Mouse (Mus musculus) granulocyte monocyte progenitor cell, adult 5-6 weeks (primary cell): Measurements from ENCODE around the gene Arhgap44. TPM values are rescaled to one million over a fixed set of nuclear protein-coding genes. Genes with fewer than 3 reads are reported as not detected.

Source experiments
- ATAC-seq: replicated peaks from 2 replicates; pipeline ENCODE4 v1.8.0; 2016; ENCODE audit warnings: mild to moderate bottlenecking, moderate TSS enrichment, inconsistent platforms; ENCODE audit not compliant: poor library complexity, severe bottlenecking
- total RNA-seq, 2 experiments: library from RNA; stranded (forward) in 1 of 2; stranded (reverse) in 1 of 2; fragments of 200-712, 200-1000 nt in 1 of 2; fragments of >200 nt in 1 of 2; fragmentation: Nextera tagmentation in 1 of 2; gene quantifications; 2 replicates each; pipeline ENCODE4 v1.2.3; 2014 to 2017

Gene Arhgap44
- total RNA-seq, 2 experiments from 2014 or later = not detected

DNA sequence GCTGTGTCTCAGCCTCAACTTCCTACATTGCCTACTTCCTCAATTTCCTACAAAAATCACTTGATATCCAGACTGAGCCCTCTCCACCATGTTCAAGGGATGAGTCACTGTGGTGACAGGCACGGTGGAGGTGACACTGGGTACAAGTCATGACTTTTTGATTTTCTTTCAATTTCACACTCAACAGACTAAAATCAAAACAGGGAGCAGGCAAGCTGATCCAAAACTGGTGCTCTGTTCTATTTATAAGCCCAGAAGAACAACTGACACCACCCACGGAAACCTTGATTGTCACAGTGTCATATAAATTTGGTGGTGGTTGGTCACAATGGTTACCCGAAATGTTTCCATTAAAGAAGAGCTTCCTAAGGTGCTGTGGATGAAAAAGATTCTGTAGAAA, 72.8 kb downstream of the Arhgap44 start:
- no peak for ATAC-seq

DNA sequence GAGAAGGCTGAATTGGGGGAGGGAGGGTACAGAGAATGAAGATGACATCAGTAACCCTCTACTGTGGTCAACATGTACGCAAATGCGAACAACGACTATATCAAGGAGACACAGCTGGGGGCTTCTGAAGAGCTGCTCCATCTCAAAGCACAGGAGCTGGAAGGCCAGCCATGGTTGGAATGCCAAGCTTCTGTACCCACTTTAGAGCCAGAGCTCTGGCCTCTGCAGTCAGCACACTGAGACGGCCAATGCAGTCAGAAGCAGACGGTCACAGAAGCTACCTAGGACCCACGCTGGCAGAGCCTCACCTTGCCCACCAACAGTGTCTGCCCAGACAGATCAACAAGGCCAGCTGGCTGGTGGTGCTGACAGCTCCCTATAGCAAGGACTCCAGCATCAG, 73.5 kb downstream of the Arhgap44 start:
- no peak for ATAC-seq

DNA sequence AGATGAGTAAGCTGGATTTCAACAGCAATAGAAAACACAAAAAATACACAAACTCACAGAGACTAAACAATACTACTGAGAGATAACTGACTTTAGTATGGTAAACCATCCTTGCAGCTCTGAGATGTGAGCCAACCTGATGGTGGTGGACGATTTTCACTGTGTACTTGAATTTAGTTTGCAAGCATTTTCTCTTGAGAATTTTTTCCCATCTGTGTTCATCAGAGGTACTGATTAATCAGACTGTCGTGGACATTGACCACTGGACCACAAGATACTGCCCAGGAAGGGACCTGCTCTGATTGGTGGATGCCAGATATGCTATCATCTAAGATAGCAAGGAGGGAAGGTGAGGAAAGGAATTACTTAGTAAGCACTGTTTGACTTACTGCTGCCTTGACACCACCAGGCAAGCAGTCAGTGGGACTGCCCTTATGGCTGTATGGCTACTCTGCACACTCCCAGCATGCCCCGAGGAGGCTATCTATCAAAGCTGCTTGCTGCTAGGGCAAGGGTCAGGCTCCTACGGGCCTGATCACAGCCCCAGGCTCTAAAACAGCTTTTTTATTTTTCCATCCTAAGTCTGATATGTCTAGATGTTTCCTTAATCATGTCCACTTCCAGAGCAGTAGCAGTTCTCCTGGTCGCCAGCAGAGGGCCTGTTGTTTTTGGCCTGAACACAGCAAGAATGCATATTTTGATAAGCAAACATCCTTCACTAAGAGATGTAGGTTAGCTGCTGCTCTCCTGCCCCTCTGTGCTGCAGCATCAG, 74.1 kb downstream of the Arhgap44 start:
- ATAC-seq = no peak

DNA sequence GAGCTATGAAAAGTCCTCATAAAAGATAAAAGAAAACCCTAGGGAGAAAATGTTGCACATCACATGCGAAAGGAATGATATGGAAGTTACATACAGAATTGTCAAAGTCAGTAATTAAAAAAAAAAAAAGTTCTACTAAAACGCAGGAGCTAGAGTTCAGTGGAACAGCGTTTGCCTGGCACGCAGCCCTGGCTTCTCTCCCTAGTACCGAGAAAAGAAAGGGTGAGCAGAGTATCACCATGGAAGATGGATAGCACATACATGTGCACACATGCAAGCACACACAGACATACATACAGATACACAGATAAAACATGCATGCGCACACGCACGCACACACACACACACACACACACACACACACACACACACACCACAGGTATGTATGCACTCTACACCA, 82.0 kb downstream of the Arhgap44 start:
- ATAC-seq = no peak

DNA sequence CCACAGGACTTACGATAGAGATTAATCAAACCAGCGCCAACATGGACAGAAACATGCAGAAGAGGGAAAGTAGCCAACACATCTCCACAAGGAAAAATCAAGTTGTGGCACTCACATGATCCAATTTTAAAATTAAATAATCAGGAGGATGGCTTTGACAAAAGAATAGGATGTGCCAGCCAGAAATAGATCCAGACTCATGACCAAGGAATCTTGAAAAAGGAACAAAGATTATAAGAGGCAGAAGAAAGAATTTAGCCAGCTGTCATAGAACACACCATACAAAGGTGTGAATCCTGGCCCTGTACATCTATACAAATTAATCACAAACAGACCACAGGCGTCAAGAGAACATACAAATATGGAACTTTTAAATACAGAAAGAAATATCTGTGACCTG, 82.5 kb downstream of the Arhgap44 start:
- no peak for ATAC-seq

DNA sequence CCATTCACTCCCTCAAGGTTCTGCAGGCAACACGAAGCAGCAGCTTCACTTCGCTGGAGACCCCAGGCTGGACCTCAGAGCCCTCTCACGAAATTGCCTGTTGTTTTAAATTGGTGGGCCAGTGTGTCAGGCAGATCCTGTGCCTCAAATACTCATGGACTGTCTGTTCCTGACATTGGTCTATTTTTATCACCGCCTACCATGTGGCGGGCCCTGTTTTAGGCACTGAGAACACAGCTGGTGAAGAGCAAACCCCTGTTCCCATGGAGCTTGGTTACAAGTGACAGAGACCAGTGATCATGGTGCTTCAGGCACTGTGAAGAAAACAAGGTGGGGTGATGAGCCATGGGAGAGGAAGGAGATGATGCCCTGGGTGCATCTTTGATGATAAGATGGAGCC, 93.2 kb downstream of the Arhgap44 start:
- no peak for ATAC-seq

DNA sequence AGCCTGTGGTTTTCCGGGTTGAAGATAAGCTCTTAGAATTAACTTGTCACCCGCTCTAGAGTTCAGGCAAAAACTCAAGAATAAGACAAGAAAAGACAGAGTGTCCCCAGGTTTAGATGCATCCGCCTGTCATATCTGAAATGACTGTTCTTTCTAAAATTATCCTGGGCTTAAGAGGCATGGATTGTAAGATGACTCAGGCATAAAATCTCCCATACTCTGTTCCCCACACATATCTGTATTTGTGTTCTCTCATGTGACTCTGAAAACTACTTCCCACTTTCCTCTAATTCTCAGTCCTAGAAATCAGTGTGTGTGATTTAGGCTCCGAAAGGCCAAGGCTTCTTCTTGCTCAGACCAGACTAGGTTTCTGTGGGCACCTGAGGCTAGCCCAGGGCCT, 93.7 kb downstream of the Arhgap44 start:
- ATAC-seq = no peak

DNA sequence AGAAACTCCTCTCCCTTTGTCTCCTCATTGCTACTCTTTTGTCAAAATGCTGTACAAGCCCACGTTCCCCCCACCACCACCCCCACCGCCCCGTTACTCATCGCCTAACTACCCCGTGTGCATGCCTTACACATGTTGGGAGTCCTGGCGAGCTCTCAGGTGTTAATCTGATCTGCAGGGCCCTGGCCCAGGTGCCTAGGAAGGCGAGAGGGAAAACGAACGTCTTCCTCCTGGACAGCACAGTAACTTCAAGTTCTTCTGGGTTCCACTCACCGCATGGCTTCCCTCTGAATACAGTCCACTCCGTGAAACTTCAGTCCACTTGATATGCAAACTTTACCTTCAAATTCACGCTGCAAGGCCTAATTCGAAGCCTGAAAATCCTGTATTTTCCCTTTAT, 97.6 kb downstream of the Arhgap44 start:
- no peak for ATAC-seq

DNA sequence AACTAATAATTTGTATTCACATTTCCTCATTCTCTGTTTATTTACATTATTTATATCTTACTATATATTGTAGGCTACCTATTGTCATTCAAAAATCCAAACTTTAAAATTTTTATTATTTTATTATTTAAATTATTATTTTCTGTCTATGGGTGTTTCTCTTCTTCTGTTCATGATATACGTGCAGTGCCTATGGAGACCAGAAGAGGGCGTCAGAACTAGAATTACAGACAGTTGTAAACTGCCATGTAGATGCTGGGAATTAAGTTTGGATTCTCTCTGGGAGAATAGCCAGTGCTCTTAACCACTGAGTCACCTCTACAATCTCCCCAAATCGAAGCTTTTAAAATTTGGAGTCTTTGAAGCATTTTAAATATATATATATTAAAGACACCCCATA, 101.3 kb downstream of the Arhgap44 start:
- no peak for ATAC-seq

DNA sequence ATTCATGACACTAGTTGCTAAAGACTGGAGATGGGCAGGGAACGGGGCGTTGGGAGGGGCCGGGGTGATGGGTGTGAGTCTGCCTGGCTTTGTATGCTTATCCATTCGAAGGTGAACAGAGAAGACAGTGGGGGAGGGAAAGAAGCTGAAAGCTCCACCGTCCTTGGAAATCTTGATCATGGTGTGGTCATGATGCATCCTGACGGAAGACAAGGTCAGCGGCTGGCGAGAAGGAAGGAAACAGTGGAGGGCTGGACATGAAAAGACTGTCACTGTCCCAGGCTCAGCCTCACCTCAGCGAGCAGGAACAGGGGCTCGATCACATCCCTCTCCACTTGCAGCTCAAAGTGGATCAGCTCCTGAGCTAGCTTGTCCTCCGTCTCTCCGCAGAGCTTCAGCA, 103.2 kb downstream of the Arhgap44 start:
- no peak for ATAC-seq

DNA sequence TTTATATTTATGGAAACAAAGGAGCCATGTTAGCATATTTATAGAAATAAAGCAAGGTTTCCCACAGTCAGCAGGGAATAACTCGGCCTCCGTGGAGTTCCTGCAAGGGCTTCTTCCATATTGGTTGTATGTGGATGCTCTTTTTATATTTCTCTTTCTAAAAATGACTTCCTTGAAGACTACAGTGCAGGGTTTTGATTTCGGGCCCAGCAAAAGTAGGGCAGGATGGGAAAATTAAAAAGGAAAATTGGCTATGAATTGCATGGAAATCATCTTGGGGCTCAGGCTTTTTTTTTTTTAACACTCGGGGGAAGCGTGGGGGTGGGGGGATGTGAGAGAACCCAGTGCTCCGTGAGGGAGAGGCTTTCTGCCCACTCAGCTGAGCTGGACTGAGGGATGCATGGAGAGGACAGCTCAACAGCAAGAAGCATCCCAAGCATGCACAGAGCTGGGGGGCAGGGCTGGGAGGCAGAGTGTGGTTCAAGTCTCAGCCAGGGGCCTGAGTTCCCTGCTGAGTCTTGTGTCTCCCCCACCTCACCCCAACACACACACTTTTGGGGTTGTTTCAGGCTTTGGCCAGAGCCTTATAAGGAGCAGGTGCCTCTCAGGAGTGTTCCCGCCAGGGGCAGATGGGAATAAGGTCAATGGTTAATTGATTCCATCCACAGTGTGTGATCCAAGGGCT, 104.4 kb downstream of the Arhgap44 start:
- ATAC-seq = no peak

DNA sequence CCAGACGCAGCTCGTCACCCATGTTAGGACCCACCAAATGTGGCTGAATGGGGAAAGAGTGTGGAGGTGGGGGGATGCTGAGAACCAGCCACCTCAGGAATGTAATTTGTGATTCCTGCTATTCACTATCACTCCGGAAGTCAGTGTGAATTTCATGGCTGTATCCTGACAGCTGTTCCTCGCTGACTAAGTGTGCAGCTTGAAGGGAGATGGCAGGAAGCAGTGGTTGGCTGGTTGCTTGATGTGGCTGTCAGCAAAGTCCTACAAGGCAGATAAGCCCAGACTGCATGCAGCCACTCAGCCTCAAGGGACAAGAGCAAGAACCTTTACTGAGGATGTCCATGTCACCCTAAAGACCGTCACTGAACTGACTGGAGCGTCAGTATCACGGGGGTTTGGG, 107.2 kb downstream of the Arhgap44 start:
- no peak for ATAC-seq

DNA sequence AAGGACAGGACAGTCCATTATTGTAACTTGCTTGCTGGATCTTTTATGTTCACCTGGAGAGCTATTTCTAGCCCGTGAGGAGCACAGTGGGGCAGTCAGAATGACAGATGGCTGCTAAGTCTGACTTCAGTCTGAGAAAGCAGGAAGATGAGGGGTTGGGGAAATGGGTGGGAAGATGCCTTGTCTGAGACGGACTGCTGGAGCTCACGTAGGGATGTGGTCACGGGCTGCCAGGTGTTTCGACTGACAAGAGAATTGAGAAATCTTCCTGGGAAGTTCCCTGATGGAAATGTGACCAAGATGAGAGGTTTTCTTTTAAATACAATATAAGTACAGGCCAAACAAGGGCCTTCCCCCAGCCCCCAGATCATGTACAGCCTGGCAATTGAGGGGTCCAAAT, 108.5 kb downstream of the Arhgap44 start:
- ATAC-seq = no peak

DNA sequence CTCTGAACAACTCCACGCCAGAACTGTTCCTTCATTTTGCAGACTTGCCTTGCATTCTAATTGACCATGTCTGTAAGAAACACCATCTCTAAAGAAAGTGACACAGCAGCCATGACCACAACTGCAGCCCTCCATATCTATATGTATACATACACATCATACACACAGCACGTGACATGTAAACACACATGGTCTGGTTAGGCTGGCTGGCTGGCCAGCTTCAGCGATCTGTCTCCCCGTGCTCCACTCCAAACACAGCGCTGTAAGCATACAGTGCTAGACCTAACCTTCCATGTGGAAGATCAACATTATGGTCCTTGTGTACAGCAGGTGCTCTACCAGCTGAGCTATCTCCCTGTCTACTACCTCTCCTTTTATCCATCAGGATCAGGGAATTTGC, 111.9 kb downstream of the Arhgap44 start:
- ATAC-seq = no peak

DNA sequence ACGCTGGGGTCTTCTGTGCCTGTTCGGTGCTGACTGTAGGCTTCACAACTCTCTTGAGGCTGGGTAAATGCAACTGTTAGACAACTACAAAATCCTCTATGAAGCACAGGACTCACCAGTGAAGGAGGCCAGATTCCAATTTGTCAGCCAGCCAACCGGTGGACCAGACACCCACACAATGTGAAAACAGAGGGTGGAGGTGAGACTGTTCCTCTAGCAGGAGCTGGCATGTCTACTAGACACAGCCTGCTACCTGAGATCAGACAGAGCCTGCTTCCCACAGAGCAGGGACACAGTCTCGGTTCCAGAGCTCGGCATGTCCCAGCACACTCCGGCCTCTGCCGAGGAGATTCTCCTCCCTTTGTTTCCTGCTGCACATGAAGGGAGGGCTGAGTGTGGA, 113.7 kb downstream of the Arhgap44 start:
- ATAC-seq = no peak

DNA sequence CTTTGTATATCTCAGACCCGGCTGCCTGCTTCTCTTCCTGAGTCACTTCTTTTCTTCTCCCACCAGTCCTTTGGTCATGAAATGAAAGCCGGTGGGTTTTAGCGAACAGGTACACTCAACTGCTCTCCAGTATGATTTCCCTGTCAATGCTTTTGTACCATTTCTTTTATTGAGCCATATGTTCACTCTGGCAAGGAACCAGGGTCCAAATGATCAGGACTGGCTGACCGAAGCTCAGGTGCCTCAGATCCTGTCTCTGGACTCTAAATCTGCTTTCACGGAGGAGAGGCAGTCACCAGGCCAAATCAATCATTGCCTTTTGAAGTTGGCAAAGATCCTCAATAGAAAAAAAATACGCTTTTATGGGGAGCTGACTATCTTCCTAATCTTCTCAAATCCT, 122.2 kb downstream of the Arhgap44 start:
- no peak for ATAC-seq

DNA sequence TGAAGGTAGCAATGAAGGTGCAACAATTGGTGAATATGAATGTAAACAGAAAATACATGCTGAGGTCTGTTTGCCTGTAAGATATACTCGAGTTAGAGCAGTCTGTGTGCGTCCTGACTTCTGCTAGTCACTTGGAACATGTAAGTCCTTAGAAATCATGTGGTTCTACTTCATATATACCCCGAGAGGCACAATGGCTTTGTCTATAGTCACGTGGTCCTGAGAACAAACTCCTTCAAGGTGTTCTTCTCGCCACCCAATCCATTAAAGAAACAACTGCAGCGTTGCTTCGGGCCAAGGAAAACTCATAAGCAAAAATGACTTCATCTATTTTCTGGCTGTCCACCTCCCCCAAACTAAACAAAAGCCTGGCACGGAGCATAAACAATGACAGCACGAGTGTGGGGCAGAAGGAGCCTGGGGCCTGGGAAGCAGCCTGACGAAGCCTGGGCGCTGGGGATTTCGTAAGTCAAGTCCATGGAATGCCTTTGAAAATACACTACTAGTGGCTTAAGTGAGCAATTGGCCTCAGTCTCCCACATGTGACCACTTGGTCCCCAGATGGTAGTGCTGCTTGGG, 123.2 kb downstream of the Arhgap44 start:
- ATAC-seq = no peak

DNA sequence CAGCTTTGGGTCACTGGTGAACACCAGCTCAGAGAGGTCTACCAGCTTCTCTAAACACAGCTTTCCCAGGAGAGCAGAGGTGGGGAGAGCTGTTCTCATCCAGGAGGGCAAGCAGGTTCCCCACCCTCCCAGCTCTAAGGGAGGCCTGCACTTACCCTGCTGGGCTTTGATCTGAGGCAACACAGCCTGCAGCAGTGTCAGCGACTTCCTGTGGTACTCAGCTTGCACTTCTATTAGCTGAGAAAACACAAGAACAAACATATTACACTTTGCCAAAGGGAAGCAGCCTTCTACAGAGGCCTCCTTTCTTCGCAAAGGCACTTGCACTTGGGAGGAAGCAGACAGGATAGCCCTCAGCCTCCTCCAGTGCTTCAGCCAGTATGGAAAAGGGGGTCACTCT, 123.8 kb downstream of the Arhgap44 start:
- ATAC-seq = no peak

DNA sequence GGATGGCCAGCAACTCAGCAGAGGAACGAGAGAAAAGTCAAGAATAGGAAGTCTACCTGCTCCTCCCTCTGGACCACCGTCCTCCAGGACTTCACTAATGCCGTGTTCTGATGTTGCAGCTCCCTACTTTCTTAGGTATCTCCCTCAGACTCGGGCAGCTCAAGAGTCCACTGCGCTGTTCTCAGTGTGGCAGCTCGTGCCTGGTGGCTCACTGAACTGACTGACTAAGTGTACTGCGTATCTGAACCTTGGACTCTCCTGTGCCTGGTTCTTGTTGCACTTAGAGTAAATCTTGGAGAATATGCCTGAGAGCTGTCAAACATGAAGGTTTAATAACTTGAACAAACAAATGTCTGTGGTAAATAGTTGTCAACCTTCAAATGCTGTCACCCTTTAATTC, 130.5 kb downstream of the Arhgap44 start:
- no peak for ATAC-seq

DNA sequence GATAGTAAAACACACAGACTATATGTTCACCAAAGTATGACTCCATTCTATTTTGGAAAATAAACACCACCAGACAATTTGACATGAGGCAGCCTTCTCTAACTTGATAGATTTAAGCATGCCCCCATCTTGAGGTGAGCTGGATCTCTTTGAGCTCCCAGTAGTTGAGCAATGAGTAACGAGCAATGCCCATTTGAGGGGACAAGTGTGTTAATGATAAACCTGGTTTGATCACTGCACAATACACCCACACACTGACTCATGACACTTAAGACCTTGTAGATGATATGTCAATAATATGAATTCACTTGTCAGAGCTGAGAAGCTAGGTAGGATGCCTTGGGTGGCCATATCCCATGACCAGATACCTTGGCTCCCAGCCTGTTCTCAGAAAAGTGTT, 132.6 kb downstream of the Arhgap44 start:
- no peak for ATAC-seq

DNA sequence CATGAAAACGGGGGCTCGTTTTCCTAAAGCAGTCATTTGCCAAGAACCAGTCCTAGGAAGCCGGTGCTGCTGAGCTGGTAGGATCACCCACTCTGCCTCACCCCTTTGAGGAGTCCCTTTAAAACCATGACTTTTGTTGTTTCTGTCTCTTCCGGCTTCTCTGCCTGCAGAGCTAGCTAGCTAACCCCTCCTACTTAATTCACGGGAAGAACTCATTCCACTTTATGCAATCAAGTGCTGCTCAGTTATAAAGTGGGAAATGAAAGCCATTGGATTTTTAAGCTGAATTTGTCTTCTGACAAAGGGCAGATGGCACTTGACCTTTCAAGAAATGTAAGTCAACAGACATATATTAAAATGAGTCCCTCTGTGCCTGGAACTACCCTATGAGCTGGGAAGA, 134.7 kb downstream of the Arhgap44 start:
- no peak for ATAC-seq

DNA sequence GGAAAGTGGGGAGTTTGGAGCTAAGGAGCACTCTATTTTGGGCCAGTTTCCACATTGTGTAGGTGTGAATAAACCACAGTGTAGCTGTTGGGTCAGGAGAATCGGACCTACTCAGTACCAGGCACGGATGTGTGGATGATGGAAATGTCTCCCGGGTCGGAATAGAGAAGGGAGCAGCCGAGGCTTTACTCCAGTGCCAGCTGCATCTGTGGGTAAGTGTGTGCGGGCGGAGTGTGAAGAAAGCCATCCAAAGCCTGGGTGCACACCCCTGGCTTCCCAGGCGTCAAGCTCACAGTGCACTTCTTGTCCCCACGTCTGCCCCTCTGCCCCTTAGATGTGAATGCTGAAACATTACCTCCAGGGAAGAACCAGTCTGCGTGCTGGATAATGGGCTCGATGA, 140.0 kb downstream of the Arhgap44 start:
- ATAC-seq = no peak
